Mouse (Mus musculus): ENCODE results near the gene Bcl2l14. TPM values are rescaled to one million over a fixed set of nuclear protein-coding genes. Genes with fewer than 3 reads are reported as not detected.

Bcl2l14 gene
- not detected in 2 replicates for polyA plus RNA-seq (2012; ENCODE audit: insufficient read depth, insufficient read length, missing spikeins)

- Histone ChIP-seq H3K27ac (replicated peaks; ENCODE audit: low read depth, low read length) (no peak within 1 kb of the TSS), H3K4me3 (ENCODE audit: insufficient read depth, low read depth, low read length) (no peak within 1 kb of the TSS), H3K4me1 (ENCODE audit: control insufficient read depth, insufficient read depth, insufficient read length, low read length) (no peaks in the 10 kb centered on the region)
Measured at GRCm38 (mm10) chr6:134396018-134396417, at the start of gene Bcl2l14. Gene Bcl2l14, plus strand, starts transcription at chr6:134396318.

GRCm38 (mm10) chr6:134348526-134349067 is 47.5 kb upstream of the Bcl2l14 start:
- no peak overlapping the region for H3K27ac ChIP-seq (replicated peaks; ENCODE audit: low read depth, low read length)
- H3K4me3 ChIP-seq (ENCODE audit: insufficient read depth, low read depth, low read length) = no peak overlapping the region
- no peaks in the 10 kb centered on the region for H3K4me1 ChIP-seq (ENCODE audit: control insufficient read depth, insufficient read depth, insufficient read length, low read length)

- H3K4me3 ChIP-seq (ENCODE audit: insufficient read depth, low read depth, low read length) = no peak overlapping the region
- H3K27ac ChIP-seq (replicated peaks; ENCODE audit: low read depth, low read length) = no peak overlapping the region
- H3K4me1 ChIP-seq (ENCODE audit: control insufficient read depth, insufficient read depth, insufficient read length, low read length) = no peaks in the 10 kb centered on the region
Measured at GRCm38 (mm10) chr6:134352881-134353280, 43.2 kb upstream of the Bcl2l14 start.

- Histone ChIP-seq H3K4me3 (ENCODE audit: insufficient read depth, low read depth, low read length) (no peak overlapping the region), H3K27ac (replicated peaks; ENCODE audit: low read depth, low read length) (no peak overlapping the region), H3K4me1 (ENCODE audit: control insufficient read depth, insufficient read depth, insufficient read length, low read length) (no peaks in the 10 kb centered on the region)
Measured at GRCm38 (mm10) chr6:134353751-134354150, 42.4 kb upstream of the Bcl2l14 start.

GRCm38 (mm10) chr6:134357570-134357969 is 38.5 kb upstream of the Bcl2l14 start:
- no peak overlapping the region for H3K4me3 ChIP-seq (ENCODE audit: insufficient read depth, low read depth, low read length)
- no peak overlapping the region for H3K27ac ChIP-seq (replicated peaks; ENCODE audit: low read depth, low read length)
- no peaks in the 10 kb centered on the region for H3K4me1 ChIP-seq (ENCODE audit: control insufficient read depth, insufficient read depth, insufficient read length, low read length)

GRCm38 (mm10) chr6:134360079-134360478 is 36.0 kb upstream of the Bcl2l14 start:
- Histone ChIP-seq H3K4me1 (ENCODE audit: control insufficient read depth, insufficient read depth, insufficient read length, low read length) (no peaks in the 10 kb centered on the region), H3K4me3 (ENCODE audit: insufficient read depth, low read depth, low read length) (no peak overlapping the region)

GRCm38 (mm10) chr6:134364644-134365043 is 31.5 kb upstream of the Bcl2l14 start:
- Histone ChIP-seq H3K4me1 (ENCODE audit: control insufficient read depth, insufficient read depth, insufficient read length, low read length) (peaks cover 25% of the 10 kb centered on the region), H3K4me3 (ENCODE audit: insufficient read depth, low read depth, low read length) (no peak overlapping the region), H3K27ac (replicated peaks; ENCODE audit: low read depth, low read length) (no peak overlapping the region)

More at GRCm38 (mm10) chr6:134360079-134360478, 36.0 kb upstream of the Bcl2l14 start:
- no peak overlapping the region for H3K27ac ChIP-seq (replicated peaks; ENCODE audit: low read depth, low read length)

- peaks cover 25% of the 10 kb centered on the region for H3K4me1 ChIP-seq (ENCODE audit: control insufficient read depth, insufficient read depth, insufficient read length, low read length)
- no peak overlapping the region for H3K4me3 ChIP-seq (ENCODE audit: insufficient read depth, low read depth, low read length)
- H3K27ac ChIP-seq (replicated peaks; ENCODE audit: low read depth, low read length) = no peak overlapping the region
Measured at GRCm38 (mm10) chr6:134365952-134366351, 30.2 kb upstream of the Bcl2l14 start.

GRCm38 (mm10) chr6:134366366-134367351 is 29.5 kb upstream of the Bcl2l14 start:
- Histone ChIP-seq H3K27ac (replicated peaks; ENCODE audit: low read depth, low read length) (peak overlapping the region; percentile 67), H3K4me1 (ENCODE audit: control insufficient read depth, insufficient read depth, insufficient read length, low read length) (peaks cover 25% of the 10 kb centered on the region), H3K4me3 (ENCODE audit: insufficient read depth, low read depth, low read length) (no peak overlapping the region)

GRCm38 (mm10) chr6:134367366-134368281 is 28.5 kb upstream of the Bcl2l14 start:
- H3K4me1 ChIP-seq (ENCODE audit: control insufficient read depth, insufficient read depth, insufficient read length, low read length) = peaks cover 25% of the 10 kb centered on the region
- H3K27ac ChIP-seq (replicated peaks; ENCODE audit: low read depth, low read length) = peak overlapping the region; percentile 67
- no peak overlapping the region for H3K4me3 ChIP-seq (ENCODE audit: insufficient read depth, low read depth, low read length)

- peaks cover 2% of the 10 kb centered on the region; the same call in 1 of the 2 replicates for H3K4me1 ChIP-seq (ENCODE audit: control insufficient read depth, insufficient read depth, insufficient read length, low read length)
- no peak overlapping the region for H3K4me3 ChIP-seq (ENCODE audit: insufficient read depth, low read depth, low read length)
- H3K27ac ChIP-seq (replicated peaks; ENCODE audit: low read depth, low read length) = no peak overlapping the region
Measured at GRCm38 (mm10) chr6:134372946-134373345, 23.2 kb upstream of the Bcl2l14 start.

- no peak overlapping the region for H3K27ac ChIP-seq (replicated peaks; ENCODE audit: low read depth, low read length)
- no peak overlapping the region for H3K4me3 ChIP-seq (ENCODE audit: insufficient read depth, low read depth, low read length)
- no peaks in the 10 kb centered on the region for H3K4me1 ChIP-seq (ENCODE audit: control insufficient read depth, insufficient read depth, insufficient read length, low read length)
Measured at GRCm38 (mm10) chr6:134377201-134377600, 18.9 kb upstream of the Bcl2l14 start.

- Histone ChIP-seq H3K4me1 (ENCODE audit: control insufficient read depth, insufficient read depth, insufficient read length, low read length) (no peaks in the 10 kb centered on the region), H3K4me3 (ENCODE audit: insufficient read depth, low read depth, low read length) (no peak overlapping the region), H3K27ac (replicated peaks; ENCODE audit: low read depth, low read length) (no peak overlapping the region)
Measured at GRCm38 (mm10) chr6:134377856-134378255, 18.3 kb upstream of the Bcl2l14 start.

- no peaks in the 10 kb centered on the region for H3K4me1 ChIP-seq (ENCODE audit: control insufficient read depth, insufficient read depth, insufficient read length, low read length)
- no peak overlapping the region for H3K4me3 ChIP-seq (ENCODE audit: insufficient read depth, low read depth, low read length)
- H3K27ac ChIP-seq (replicated peaks; ENCODE audit: low read depth, low read length) = no peak overlapping the region
Measured at GRCm38 (mm10) chr6:134381462-134381861, 14.7 kb upstream of the Bcl2l14 start.

- H3K4me1 ChIP-seq (ENCODE audit: control insufficient read depth, insufficient read depth, insufficient read length, low read length) = no peaks in the 10 kb centered on the region
- no peak overlapping the region for H3K27ac ChIP-seq (replicated peaks; ENCODE audit: low read depth, low read length)
- H3K4me3 ChIP-seq (ENCODE audit: insufficient read depth, low read depth, low read length) = no peak overlapping the region
Measured at GRCm38 (mm10) chr6:134385931-134386330, 10.2 kb upstream of the Bcl2l14 start.

Data from brown adipose tissue, adult 24 weeks (tissue).